Mouse (Mus musculus): ENCODE results near the gene Gramd4.
"Not testable (repeated sequence)": the region's sequence is repeated elsewhere in the genome, so short reads cannot be mapped to it uniquely, and the experiment has no call there.

Gene Gramd4

GRCm38 (mm10) chr15:86090578-86090977, 33.1 kb downstream of the Gramd4 start:
- no peak for DNase-seq (ENCODE audit: low read depth)

- no peak for DNase-seq (ENCODE audit: low read depth)
Measured at GRCm38 (mm10) chr15:86091201-86091997, 33.9 kb downstream of the Gramd4 start.

- DNase-seq (ENCODE audit: low read depth) = no peak
Measured at GRCm38 (mm10) chr15:86091998-86092670, 34.6 kb downstream of the Gramd4 start.

GRCm38 (mm10) chr15:86093236-86093635, 35.7 kb downstream of the Gramd4 start:
- DNase-seq (ENCODE audit: low read depth) = no peak

- DNase-seq (ENCODE audit: low read depth) = no peak
Measured at GRCm38 (mm10) chr15:86094324-86095121, 37.0 kb downstream of the Gramd4 start.

GRCm38 (mm10) chr15:86095722-86096603, 38.5 kb downstream of the Gramd4 start:
- no peak for DNase-seq (ENCODE audit: low read depth)

GRCm38 (mm10) chr15:86096604-86097020, 39.1 kb downstream of the Gramd4 start:
- not testable (repeated sequence) for DNase-seq (ENCODE audit: low read depth)

- no peak for DNase-seq (ENCODE audit: low read depth)
Measured at GRCm38 (mm10) chr15:86097871-86098270, 40.4 kb downstream of the Gramd4 start.

GRCm38 (mm10) chr15:86101585-86101984, 44.1 kb downstream of the Gramd4 start:
- DNase-seq (ENCODE audit: low read depth) = no peak

GRCm38 (mm10) chr15:86102308-86102707, 44.8 kb downstream of the Gramd4 start:
- DNase-seq (ENCODE audit: low read depth) = no peak

GRCm38 (mm10) chr15:86104401-86105344, 47.2 kb downstream of the Gramd4 start:
- DNase-seq (ENCODE audit: low read depth) = no peak

- no peak for DNase-seq (ENCODE audit: low read depth)
Measured at GRCm38 (mm10) chr15:86105345-86105697, 47.8 kb downstream of the Gramd4 start.

- no peak for DNase-seq (ENCODE audit: low read depth)
Measured at GRCm38 (mm10) chr15:86105751-86106150, 48.3 kb downstream of the Gramd4 start.

- DNase-seq (ENCODE audit: low read depth) = no peak
Measured at GRCm38 (mm10) chr15:86107831-86108471, 50.5 kb downstream of the Gramd4 start.

GRCm38 (mm10) chr15:86109245-86109644, 51.8 kb downstream of the Gramd4 start:
- no peak for DNase-seq (ENCODE audit: low read depth)

- no peak for DNase-seq (ENCODE audit: low read depth)
Measured at GRCm38 (mm10) chr15:86109650-86110211, 52.2 kb downstream of the Gramd4 start.

- no peak for DNase-seq (ENCODE audit: low read depth)
Measured at GRCm38 (mm10) chr15:86110361-86111103, 53.0 kb downstream of the Gramd4 start.

- DNase-seq (ENCODE audit: low read depth) = no peak
Measured at GRCm38 (mm10) chr15:86112707-86113341, 55.3 kb downstream of the Gramd4 start.
